Mouse (Mus musculus) MEL (cell line): ENCODE results near the gene Trmt10c.

Source experiments
- CTCF ChIP-seq, 3 experiments: IDR thresholded peaks in 2 of 3; conservative IDR thresholded peaks in 1 of 3; 2 replicates each; pipeline ENCODE4 v1.5.1; 2011 to 2012; ENCODE audit warnings: low read length in 3 of 3, low read depth in 2 of 3, mild to moderate bottlenecking in 2 of 3, improper control_type of control experiment in 1 of 3, inconsistent platforms in 1 of 3, mixed read lengths in 1 of 3, moderate library complexity in 1 of 3; ENCODE audit not compliant: control insufficient read depth in 1 of 3, insufficient read depth in 1 of 3, poor library complexity in 1 of 3, severe bottlenecking in 1 of 3
- MAFK ChIP-seq: IDR thresholded peaks from 2 replicates; pipeline ENCODE4 v1.6.1; 2011; ENCODE audit warnings: low read depth, mild to moderate bottlenecking, low read length, improper control_type of control experiment, borderline replicate concordance
- MXI1 ChIP-seq: IDR thresholded peaks from 2 replicates; pipeline ENCODE4 v1.6.1; 2011; ENCODE audit warnings: mild to moderate bottlenecking, low read depth, low read length, improper control_type of control experiment
- POLR2AphosphoS2 ChIP-seq: IDR thresholded peaks from 2 replicates; pipeline ENCODE4 v1.6.1; 2011; ENCODE audit warnings: low read length, improper control_type of control experiment

DNA sequence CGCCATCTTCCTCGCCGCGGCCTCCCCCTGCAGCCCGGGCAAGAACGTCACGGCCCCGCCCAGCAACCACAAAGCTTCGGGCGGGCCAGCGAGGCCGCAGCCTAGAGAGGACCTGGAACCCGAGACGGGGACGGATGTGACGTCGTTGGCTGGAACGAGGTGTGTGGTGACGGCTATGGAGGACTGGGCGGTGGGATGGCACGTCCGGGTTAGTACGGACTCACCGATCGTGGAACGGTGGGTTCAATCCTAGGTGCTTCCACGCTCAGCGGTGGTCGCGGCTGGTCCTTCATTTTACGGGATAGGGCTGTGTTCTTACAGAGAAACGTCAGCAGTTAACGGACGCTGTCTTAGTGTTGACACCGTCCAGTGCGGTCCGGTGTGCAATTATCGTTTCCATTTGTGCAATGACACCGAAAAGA is 7.9 kb downstream of the Trmt10c start, which contains the start of gene Pcnp:
- TF ChIP-seq CTCF (IDR thresholded peaks at IDR 0.05 in 2 of 3, conservative IDR thresholded peaks at IDR 0.05 in 1 of 3; ENCODE audit: control insufficient read depth in 1 of 3, insufficient read depth in 1 of 3, low read depth in 2 of 3, low read length in 3 of 3, poor library complexity in 1 of 3, severe bottlenecking in 1 of 3), result no peak
- TF ChIP-seq MXI1, result peak; percentile 74
- TF ChIP-seq POLR2AphosphoS2, result peak; percentile 92
- no peak for TF ChIP-seq MAFK
